Mouse (Mus musculus) gastrocnemius, adult 8-10 months (tissue): Measurements from ENCODE around the gene Dgkz. TPM values are rescaled to one million over a fixed set of nuclear protein-coding genes. Genes with fewer than 3 reads are reported as not detected.

Experiments used
- microRNA-seq: library from miRNA; unstranded; fragments of <30 nt; microRNA quantifications from one replicate; pipeline ENCODE4 v1.2.0, GENCODE M21; 2022
- total RNA-seq, 4 experiments: library from RNA; stranded (reverse); gene quantifications; 2 replicates each; pipeline ENCODE4 v1.2.4; 2022

Gene Dgkz
- total RNA-seq, 4 experiments from 2014 or later: 24.7 to 39.3 (median 28.4) TPM

Small RNA genes lying within 50 kb of the gene (microRNA-seq; reads per million reads assigned to microRNA genes)
- gene Mir6999: not detected

Other genes starting within 250 kb of the Dgkz start
- 10 to 100 TPM; 13.7 to 15.9 (median 14.9) TPM for gene Ambra1, start 245.7 kb downstream of the Dgkz start, total RNA-seq
- gene Chrm4, start 48.6 kb downstream of the Dgkz start, total RNA-seq: not detected
- under 1 TPM in 3 of 4 experiments, not detected in 1; 0.44 to 0.46 (median 0.45) TPM for gene Mdk, start 43.6 kb downstream of the Dgkz start, total RNA-seq
- not detected for gene Gm9821, start 30.2 kb downstream of the Dgkz start, total RNA-seq
- gene Creb3l1, start 48.6 kb upstream of the Dgkz start, total RNA-seq: 1 to 10 TPM in 3 of 4 experiments, under 1 TPM in 1; 0.41 to 2.1 (median 1.4) TPM
- 10 to 100 TPM; 20.7 to 25.6 (median 22.4) TPM for gene Phf21a, start 117.3 kb upstream of the Dgkz start, total RNA-seq